8 mouse cellular contexts compared by ENCODE assay signal in genomic region chr19:25671681-25672080, GRCm38 (mm10). TPM values are rescaled to one million over a fixed set of nuclear protein-coding genes. Genes with fewer than 3 reads are reported as not detected.
DNase-seq lines count a peak whose midpoint lies in the region; ATAC-seq and TF ChIP-seq lines count a peak whose summit lies in the region.

No protein-coding gene starts in this region.

- ATAC-seq in forebrain, postnatal 0 days, result no peak
- ATAC-seq in liver, embryonic 15.5 days (ENCODE audit: insufficient read depth), result no peak
- ATAC-seq in activated CD4-positive, CD25-positive, alpha-beta regulatory T cell, adult 4 months, result no peak
- no peak for ATAC-seq in frontal cortex, adult (ENCODE audit: low TSS enrichment)

- no peak overlapping the region for H3K27ac ChIP-seq in heart, embryonic 10.5 days
- no peak overlapping the region for H3K27ac ChIP-seq in ES-Bruce4 (ENCODE audit: insufficient read depth, low read length)
- H3K27ac ChIP-seq in forebrain, postnatal 0 days (ENCODE audit: low read depth, low read length), result no peak overlapping the region
- no peak overlapping the region for H3K27ac ChIP-seq in liver, embryonic 15.5 days (replicated peaks)

- TF ChIP-seq CTCF in ES-Bruce4 (IDR thresholded peaks at IDR 0.05; ENCODE audit: low read depth, low read length), result no peak
- TF ChIP-seq CTCF in forebrain, postnatal 0 days (IDR thresholded peaks at IDR 0.05; ENCODE audit: low read depth), result no peak

- H3K4me1 ChIP-seq in heart, embryonic 10.5 days, result peaks cover 18% of the 10 kb centered on the region
- no peaks in the 10 kb centered on the region for H3K4me1 ChIP-seq in ES-Bruce4 (ENCODE audit: control insufficient read depth, insufficient read depth, low read length)
- H3K4me1 ChIP-seq in forebrain, postnatal 0 days (ENCODE audit: insufficient read depth), result peaks cover 11% of the 10 kb centered on the region
- H3K4me1 ChIP-seq in liver, embryonic 15.5 days (replicated peaks), result 0 out of 2 replicates have a peak, but pooled peaks cover 3% of the 10 kb centered on the region

- no peak for TF ChIP-seq EP300 in ES-Bruce4 (IDR thresholded peaks at IDR 0.05; ENCODE audit: insufficient read depth, low read depth, low read length)

- no peak for DNase-seq in heart, embryonic 10.5 days (ENCODE audit: low spot score)
- no peak for DNase-seq in heart, adult 18-20 months
- DNase-seq in forebrain, postnatal 0 days, result peak; percentile 76
- no peak for DNase-seq in right cerebral cortex, postnatal 25 days

- H3K9ac ChIP-seq in ES-Bruce4 (ENCODE audit: low read depth, poor library complexity, severe bottlenecking), result no peak overlapping the region
- no peak overlapping the region; the same call in 1 of the 2 replicates for H3K9ac ChIP-seq in forebrain, postnatal 0 days
- H3K9ac ChIP-seq in liver, embryonic 15.5 days, result no peak overlapping the region

- WGBS in heart, embryonic 10.5 days, result under 1% methylated on average over 14 of the region's 14 CpGs
- under 1% methylated on average over 14 of the region's 14 CpGs for WGBS in forebrain, postnatal 0 days
- WGBS in liver, embryonic 15.5 days (ENCODE audit: insufficient replicate concordance), result under 1% methylated on average over 14 of the region's 14 CpGs

- peak overlapping the region; percentile 47 for H3K4me2 ChIP-seq in forebrain, postnatal 0 days (ENCODE audit: low read depth)
- peak overlapping the region; percentile 62 for H3K4me2 ChIP-seq in liver, embryonic 15.5 days

- H3K4me3 ChIP-seq in heart, embryonic 10.5 days, result peak overlapping the region; percentile 69
- peak overlapping the region; percentile 59 for H3K4me3 ChIP-seq in ES-Bruce4 (ENCODE audit: low read depth, low read length)
- H3K4me3 ChIP-seq in forebrain, postnatal 0 days (ENCODE audit: low read depth, low read length), result peak overlapping the region; percentile 30
- peak overlapping the region; percentile 50 for H3K4me3 ChIP-seq in liver, embryonic 15.5 days (replicated peaks)

- H3K36me3 ChIP-seq in heart, embryonic 10.5 days, result no peaks in the 10 kb centered on the region
- no peaks in the 10 kb centered on the region for H3K36me3 ChIP-seq in ES-Bruce4 (ENCODE audit: control insufficient read depth, insufficient read depth, low read length, poor library complexity, severe bottlenecking)
- H3K36me3 ChIP-seq in forebrain, postnatal 0 days (ENCODE audit: insufficient read depth), result no peaks in the 10 kb centered on the region
- no peaks in the 10 kb centered on the region for H3K36me3 ChIP-seq in liver, embryonic 15.5 days (replicated peaks)

- TF ChIP-seq POLR2A in ES-Bruce4 (IDR thresholded peaks at IDR 0.05; ENCODE audit: insufficient read depth, low read length), result no peak

- H3K27me3 ChIP-seq in heart, embryonic 10.5 days (ENCODE audit: insufficient read depth, poor library complexity, severe bottlenecking), result peaks cover 100% of the 10 kb centered on the region
- H3K27me3 ChIP-seq in ES-Bruce4 (ENCODE audit: control insufficient read depth, insufficient read depth, low read length, poor library complexity, severe bottlenecking), result peaks cover 36% of the 10 kb centered on the region
- H3K27me3 ChIP-seq in forebrain, postnatal 0 days (ENCODE audit: insufficient read depth, low read length), result peaks cover 96% of the 10 kb centered on the region
- peaks cover 99% of the 10 kb centered on the region for H3K27me3 ChIP-seq in liver, embryonic 15.5 days

- H3K9me3 ChIP-seq in heart, embryonic 10.5 days, result no peaks in the 10 kb centered on the region
- peaks cover 8% of the 10 kb centered on the region for H3K9me3 ChIP-seq in ES-Bruce4 (replicated peaks; ENCODE audit: control insufficient read depth, insufficient read depth, low read length, poor library complexity, severe bottlenecking)
- no peaks in the 10 kb centered on the region for H3K9me3 ChIP-seq in forebrain, postnatal 0 days (ENCODE audit: low read length)
- H3K9me3 ChIP-seq in liver, embryonic 15.5 days (replicated peaks), result no peaks in the 10 kb centered on the region

RNA-seq across cellular contexts. Expression of gene Dmrt2, which starts 0.5 kb away (rescaled TPM):
- 0.44 and 1.7 TPM in 2 replicates for polyA plus RNA-seq in heart, embryonic 10.5 days (2016; fragmentation: Nextera tagmentation; extraction: Ambion mirVana)
- total RNA-seq in heart, adult 18-20 months (2021), result under 1 TPM; 0.17 to 0.44 TPM
- polyA plus RNA-seq in ES-Bruce4 (2011; ENCODE audit: insufficient read depth, insufficient read length, low read depth, missing spikeins), result 0.29 TPM in 1 of 2 replicates, not detected in the other
- total RNA-seq in forebrain, postnatal 0 days (2014; rRNA removed), result 2.6 and 3.5 TPM in 2 replicates
- 1.8 and 2.1 TPM in 2 replicates for polyA plus RNA-seq in forebrain, postnatal 0 days (2015; fragmentation: Nextera tagmentation; extraction: Ambion mirVana)
- 0.26 and 0.51 TPM in 2 replicates for polyA plus RNA-seq in liver, embryonic 15.5 days (2015; fragmentation: Nextera tagmentation; extraction: Ambion mirVana)
- polyA plus RNA-seq in activated CD4-positive, CD25-positive, alpha-beta regulatory T cell, adult 4 months (2017; shearing (Covaris generic)), result not detected
